Mouse (Mus musculus) CD4-positive, CD25-positive, alpha-beta regulatory T cell, adult 4 months (primary cell): ENCODE data around the gene Stam. TPM values are rescaled to one million over a fixed set of nuclear protein-coding genes. Genes with fewer than 3 reads are reported as not detected.
"Not testable (repeated sequence)": the region's sequence is repeated elsewhere in the genome, so short reads cannot be mapped to it uniquely, and the experiment has no call there.

ENCODE experiments used
- ATAC-seq: one replicate; pipeline ENCODE4 v1.8.0; 2017
- polyA plus RNA-seq, 2 experiments: library from polyadenylated mRNA; unstranded; fragments of 100-300 nt; shearing (Covaris generic); gene quantifications; one replicate each; pipeline ENCODE4 v1.2.1; 2017

The Stam gene
- polyA plus RNA-seq, 2 experiments from 2014 or later = 13.6 to 14.0 TPM

DNA sequence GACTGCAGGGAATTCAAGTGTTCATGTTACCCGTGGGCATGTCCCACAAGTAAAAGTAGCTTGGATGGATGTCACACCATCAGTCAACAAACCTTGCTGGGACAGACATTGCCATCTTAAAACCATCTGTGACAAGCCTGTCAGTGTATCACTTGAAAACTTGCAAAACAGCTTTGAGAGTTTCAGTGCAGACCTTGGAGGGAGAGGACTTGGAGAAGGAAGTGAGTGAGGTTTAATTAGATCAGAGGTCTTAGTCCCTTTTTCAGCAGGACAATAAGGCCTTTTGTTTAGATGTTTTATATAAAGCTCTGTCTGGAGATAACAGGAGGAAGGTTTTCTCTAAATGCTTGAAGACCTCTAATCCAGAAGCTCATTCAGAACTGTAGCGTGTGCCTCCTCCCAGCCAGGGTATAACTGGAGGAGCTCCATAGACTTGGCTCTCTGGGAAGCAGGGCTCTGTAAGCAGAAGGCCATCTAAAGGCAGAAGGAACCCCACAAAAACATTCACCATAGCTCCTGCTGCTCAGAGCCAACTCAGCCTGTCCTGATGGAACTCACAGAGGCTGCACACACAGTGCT lies 124.5 kb downstream of the Stam start:
- ATAC-seq = not testable (repeated sequence)

Other genes with a start within 250 kb of the Stam start
- not detected for gene Hacd1, start 18.0 kb upstream of the Stam start, polyA plus RNA-seq
- not detected for gene Tmem236, start 100.4 kb downstream of the Stam start, polyA plus RNA-seq
- under 1 TPM; 0.13 to 0.25 TPM for gene Mrc1, start 155.3 kb downstream of the Stam start, polyA plus RNA-seq